Mouse (Mus musculus) lung, postnatal 0 days (tissue): Measurements from ENCODE around the gene Ssbp2. TPM values are rescaled to one million over a fixed set of nuclear protein-coding genes. Genes with fewer than 3 reads are reported as not detected.

Experiments used
- ATAC-seq: fragments of 200-750 bp; cut with Nextera tagmentation; 2 replicates; pipeline ENCODE4 v1.8.0; 2017; ENCODE audit warnings: moderate library complexity
- DNase-seq: peaks from one replicate; pipeline ENCODE4 v3.0.0-alpha.2; 2016; ENCODE audit warnings: low spot score
- H3K27ac ChIP-seq: fragments of 300-500 bp; sonication (generic); 2 replicates; pipeline ENCODE4 v1.5.1; 2014; ENCODE audit warnings: antibody characterized with exemption, mild to moderate bottlenecking, low read length, mixed read lengths
- H3K27me3 ChIP-seq: fragments of 300-500 bp; sonication (generic); replicated peaks from 2 replicates; pipeline ENCODE4 v1.6.1; 2014; ENCODE audit warnings: low read length, mixed read lengths; ENCODE audit not compliant: insufficient read depth
- H3K36me3 ChIP-seq: fragments of 300-500 bp; sonication (generic); 2 replicates; pipeline ENCODE4 v1.6.1; 2014; ENCODE audit warnings: low read length, mixed read lengths; ENCODE audit not compliant: insufficient read depth
- H3K4me1 ChIP-seq: fragments of 300-500 bp; sonication (generic); 2 replicates; pipeline ENCODE4 v1.6.1; 2014; ENCODE audit warnings: antibody characterized with exemption, low read depth, low read length, mixed read lengths; ENCODE audit not compliant: insufficient read depth
- H3K4me2 ChIP-seq: fragments of 300-500 bp; sonication (generic); replicated peaks from 2 replicates; pipeline ENCODE4 v1.6.1; 2014; ENCODE audit warnings: low read depth, mild to moderate bottlenecking, low read length, moderate library complexity, mixed read lengths
- H3K4me3 ChIP-seq: fragments of 300-500 bp; sonication (generic); 2 replicates; pipeline ENCODE4 v1.5.1; 2014; ENCODE audit warnings: low read depth, low read length
- H3K9ac ChIP-seq: fragments of 300-500 bp; sonication (generic); replicated peaks from 2 replicates; pipeline ENCODE4 v1.6.1; 2014; ENCODE audit warnings: low read depth, mild to moderate bottlenecking
- H3K9me3 ChIP-seq: fragments of 300-500 bp; sonication (generic); 2 replicates; pipeline ENCODE4 v1.6.1; 2016; ENCODE audit warnings: low read length, mixed read lengths
- CTCF ChIP-seq: IDR thresholded peaks from 2 replicates; pipeline ENCODE4 v1.5.1; 2016; ENCODE audit warnings: antibody characterized with exemption, mild to moderate bottlenecking
- EP300 ChIP-seq: IDR thresholded peaks from 2 replicates; pipeline ENCODE4 v1.6.1; 2016; ENCODE audit warnings: antibody characterized with exemption, mild to moderate bottlenecking, control low read depth
- WGBS: fragments of 180-500 bp; shearing (Covaris S2); extraction: QIAGEN DNeasy Blood & Tissue Kit; methylation state at CpG from one replicate; pipeline ENCODE4 v1.1.7; 2014; 5-methylcytosine and 5-hydroxymethylcytosine counted together
- microRNA-seq: library from miRNA; unstranded; fragments of <30 nt; microRNA quantifications from one replicate; pipeline ENCODE4, GENCODE M21; 2016
- polyA plus RNA-seq: library from polyadenylated mRNA; unstranded; fragments of >200 nt; fragmentation: Nextera tagmentation; extraction: Ambion mirVana; gene quantifications from 2 replicates; pipeline ENCODE4 v1.2.1, GENCODE M21; 2015

The Ssbp2 gene
- polyA plus RNA-seq, 1 experiment from 2014 or later = 63.1 TPM

DNA sequence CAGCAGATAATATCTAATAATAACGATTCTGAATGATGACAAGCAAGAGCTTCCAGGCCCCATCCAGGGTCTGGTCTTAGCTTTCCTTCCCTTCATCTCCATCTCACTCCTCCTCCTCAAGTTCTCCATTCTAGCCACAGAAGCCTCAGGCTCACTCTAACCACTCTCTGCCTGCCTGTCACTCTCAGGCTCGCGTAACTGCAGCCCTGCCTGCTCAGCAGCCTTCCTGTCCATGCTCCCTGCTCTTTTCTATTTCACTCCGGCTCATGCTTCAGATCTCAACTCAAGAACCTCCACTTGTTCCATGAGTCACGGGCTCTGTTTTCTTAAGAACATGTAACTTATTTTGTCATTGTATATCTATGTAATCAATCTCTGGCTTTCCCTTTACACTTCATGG is 286.4 kb downstream of the Ssbp2 start:
- ATAC-seq (no peak), DNase-seq (no peak)
- H3K27ac ChIP-seq = no peak overlapping the region
- no peaks in the 10 kb centered on the region for H3K36me3 ChIP-seq
- no peak overlapping the region for H3K4me2 ChIP-seq
- H3K9me3 ChIP-seq = no peaks in the 10 kb centered on the region
- 68% methylated on average over 5 of the region's 5 CpGs for WGBS
- H3K4me3 ChIP-seq = no peak overlapping the region
- no peaks in the 10 kb centered on the region for H3K27me3 ChIP-seq
- no peaks in the 10 kb centered on the region for H3K4me1 ChIP-seq
- TF ChIP-seq CTCF (no peak), EP300 (no peak)
- H3K9ac ChIP-seq = no peak overlapping the region

DNA sequence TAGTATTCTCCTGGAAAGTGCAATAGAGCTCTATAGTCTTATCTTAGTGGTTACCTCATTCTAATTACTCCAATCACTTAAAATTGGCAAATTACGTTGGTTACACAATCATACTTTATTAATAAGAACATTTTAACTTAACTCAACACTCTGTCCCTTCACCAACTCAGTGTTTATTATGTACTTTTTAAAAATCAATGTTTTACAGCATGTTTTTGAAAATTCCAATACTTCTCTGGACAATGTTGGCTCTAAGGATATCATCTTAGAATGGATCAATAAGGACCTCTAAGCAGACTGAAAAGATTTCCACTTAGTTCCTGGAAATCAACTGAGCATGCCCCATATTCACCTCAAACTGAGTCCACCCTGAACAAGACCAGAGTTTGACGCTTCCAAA is 288.3 kb downstream of the Ssbp2 start:
- Histone ChIP-seq H3K27me3 (no peaks in the 10 kb centered on the region), H3K36me3 (no peaks in the 10 kb centered on the region), H3K4me2 (no peak overlapping the region), H3K9me3 (no peaks in the 10 kb centered on the region), H3K4me3 (no peak overlapping the region), H3K27ac (no peak overlapping the region), H3K9ac (no peak overlapping the region), H3K4me1 (no peaks in the 10 kb centered on the region)
- no peak for ATAC-seq
- 93% methylated on average over 2 of the region's 2 CpGs for WGBS
- TF ChIP-seq CTCF = no peak
- TF ChIP-seq EP300 = no peak
- DNase-seq = no peak

DNA sequence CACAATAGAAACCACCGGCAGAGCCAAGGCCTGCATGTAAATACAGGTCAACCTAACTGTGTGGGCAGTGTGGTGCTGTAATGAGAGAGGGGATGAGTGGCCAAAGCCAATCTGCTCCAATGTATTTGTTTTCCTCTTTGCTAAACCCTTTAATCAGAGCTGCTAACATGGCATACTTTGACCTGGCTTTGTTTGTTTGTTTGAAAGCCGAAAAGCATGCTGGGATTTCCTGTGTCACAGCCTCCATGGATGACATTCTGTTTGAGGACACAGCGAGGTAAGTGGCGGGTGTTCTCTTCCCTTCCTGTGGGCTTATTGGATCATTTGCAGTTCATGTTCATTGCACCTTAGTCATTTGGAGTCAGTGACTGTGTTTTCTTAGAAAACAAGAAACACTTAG is 289.9 kb downstream of the Ssbp2 start:
- H3K27me3 ChIP-seq = no peaks in the 10 kb centered on the region
- H3K4me1 ChIP-seq = no peaks in the 10 kb centered on the region
- DNase-seq = no peak
- no peaks in the 10 kb centered on the region for H3K36me3 ChIP-seq
- ATAC-seq = no peak
- TF ChIP-seq CTCF = no peak
- no peak for TF ChIP-seq EP300
- H3K4me3 ChIP-seq = no peak overlapping the region
- no peak overlapping the region for H3K9ac ChIP-seq
- no peak overlapping the region for H3K27ac ChIP-seq
- 56% methylated on average over 4 of the region's 4 CpGs for WGBS
- no peak overlapping the region for H3K4me2 ChIP-seq
- H3K9me3 ChIP-seq = no peaks in the 10 kb centered on the region

Small RNA genes lying within 50 kb of the gene (microRNA-seq; reads per million reads assigned to microRNA genes)
- gene Gm27656 = not detected

Other genes with a start within 250 kb of the Ssbp2 start
- 14.7 and 18.0 TPM in 2 replicates for gene Atg10, start 236.3 kb upstream of the Ssbp2 start, polyA plus RNA-seq